Mouse (Mus musculus): Measurements from ENCODE around the gene Xirp1.

DNA sequence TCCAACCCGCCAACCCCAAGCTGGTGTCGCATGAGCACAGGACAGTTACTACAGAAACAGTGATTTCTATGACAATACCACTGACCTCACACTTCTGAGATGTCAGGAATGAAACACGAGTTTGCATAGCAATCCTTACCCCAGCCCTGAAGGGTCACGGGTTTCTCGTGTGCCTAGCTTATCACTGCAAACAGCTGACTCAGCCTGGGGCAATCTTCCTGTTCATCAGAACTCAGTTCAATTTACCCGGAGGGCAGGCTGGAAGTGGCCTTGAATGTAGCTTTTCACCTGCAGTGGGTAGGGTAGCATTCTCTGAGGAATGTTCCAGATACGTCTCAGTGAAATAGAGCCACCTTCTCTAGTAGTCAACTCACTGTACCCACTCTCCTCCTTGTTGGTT is 29.2 kb downstream of the Xirp1 start:
- TF ChIP-seq POLR2A (IDR thresholded peaks at IDR 0.05; ENCODE audit: low read depth, low read length) (no peak), CTCF (IDR thresholded peaks at IDR 0.05; ENCODE audit: extremely low read depth, insufficient read depth, insufficient read length, insufficient replicate concordance) (no peak)
